23 mouse cellular contexts compared by ENCODE assay signal in genomic region chr6:49022384-49022783, GRCm38 (mm10). TPM values are rescaled to one million over a fixed set of nuclear protein-coding genes. Genes with fewer than 3 reads are reported as not detected.
"Had no signal": no experiment of that assay in that cellular context is flagged by ENCODE, and none has a peak within 500 bp of the region (broad histone marks: within the 10 kb centered on the region; RNA-seq: fewer than 3 reads in every experiment).

No protein-coding gene starts in this region.

- ATAC-seq: liver, embryonic 12.5 days had no signal

- H3K4me1 ChIP-seq: liver, embryonic 12.5 days; stomach, embryonic 15.5 days had no signal

- H3K27ac ChIP-seq: liver, embryonic 12.5 days; midbrain, embryonic 12.5 days; neural tube, embryonic 13.5 days; stomach, embryonic 15.5 days had no signal

- H3K9me3 ChIP-seq: limb, embryonic 15.5 days; liver, embryonic 12.5 days; midbrain, embryonic 12.5 days; neural tube, embryonic 13.5 days; stomach, embryonic 15.5 days had no signal

- H3K4me2 ChIP-seq: limb, embryonic 15.5 days; liver, embryonic 12.5 days; lung, embryonic 14.5 days; midbrain, embryonic 12.5 days; neural tube, embryonic 13.5 days; stomach, embryonic 15.5 days had no signal

- DNase-seq: kidney, adult 8-10 months; kidney, postnatal 36 days; lung, embryonic 14.5 days; lung, postnatal 10 days; right cerebral cortex, postnatal 14 days; thymus, postnatal 36 days had no signal

- H3K9ac ChIP-seq: limb, embryonic 15.5 days; liver, embryonic 12.5 days; lung, embryonic 14.5 days; midbrain, embryonic 12.5 days; neural tube, embryonic 13.5 days; stomach, embryonic 15.5 days had no signal

- H3K36me3 ChIP-seq: limb, embryonic 15.5 days; liver, embryonic 12.5 days; midbrain, embryonic 12.5 days; neural tube, embryonic 13.5 days; stomach, embryonic 15.5 days had no signal

- H3K27me3 ChIP-seq: limb, embryonic 15.5 days; midbrain, embryonic 12.5 days; stomach, embryonic 15.5 days had no signal

- H3K4me3 ChIP-seq: limb, embryonic 15.5 days; liver, embryonic 12.5 days; midbrain, embryonic 12.5 days; neural tube, embryonic 13.5 days; stomach, embryonic 15.5 days had no signal

RNA-seq across cellular contexts. Expression of gene Gpnmb, which starts 14.0 kb away (rescaled TPM):
- total RNA-seq: megakaryocyte-erythroid progenitor cell, adult 5-6 weeks had no signal

RNA-seq across cellular contexts. Expression of gene Svs1, which starts 35.7 kb away (rescaled TPM):
- total RNA-seq: layer of hippocampus, adult 18-20 months; layer of hippocampus, postnatal 14 days; left cerebral cortex, adult 8-10 months; left cerebral cortex, postnatal 25 days; megakaryocyte-erythroid progenitor cell, adult 5-6 weeks had no signal
- polyA plus RNA-seq: kidney, embryonic 16.5 days; limb, embryonic 11.5 days; limb, embryonic 15.5 days; liver, embryonic 12.5 days; liver, embryonic 16.5 days; lung, embryonic 14.5 days; midbrain, embryonic 12.5 days; midbrain, embryonic 16.5 days; neural tube, embryonic 13.5 days; spleen, adult 2 months; stomach, embryonic 15.5 days; testis, adult 2 months; thymus, postnatal 0 days had no signal

RNA-seq across cellular contexts. Expression of gene Doxl2, which starts 47.6 kb away (rescaled TPM):
- total RNA-seq: layer of hippocampus, adult 18-20 months; layer of hippocampus, postnatal 14 days; left cerebral cortex, adult 8-10 months; left cerebral cortex, postnatal 25 days; megakaryocyte-erythroid progenitor cell, adult 5-6 weeks had no signal
- polyA plus RNA-seq: kidney, embryonic 16.5 days; limb, embryonic 11.5 days; limb, embryonic 15.5 days; liver, embryonic 12.5 days; liver, embryonic 16.5 days; lung, embryonic 14.5 days; midbrain, embryonic 12.5 days; midbrain, embryonic 16.5 days; neural tube, embryonic 13.5 days; stomach, embryonic 15.5 days; testis, adult 2 months; thymus, postnatal 0 days had no signal
